Mouse (Mus musculus): ENCODE measurements around the gene V1rd19.
"Not testable (repeated sequence)": the region's sequence is repeated elsewhere in the genome, so short reads cannot be mapped to it uniquely, and the experiment has no call there.

Gene V1rd19

GRCm38 (mm10) chr7:24001391-24001790 lies at the start of gene V1rd19:
Gene V1rd19 (plus strand): TSS chr7:24001691.
- no peak for DNase-seq

GRCm38 (mm10) chr7:23968044-23968443 lies 33.4 kb upstream of the V1rd19 start:
- DNase-seq: peak; percentile 12

- not testable (repeated sequence) for DNase-seq
These were observed 27.2 kb upstream of the V1rd19 start, which contains the start of gene Vmn1r181 for GRCm38 (mm10) chr7:23974315-23974714. Gene Vmn1r181 (plus strand): TSS chr7:23974615.

- no peak for DNase-seq
These were observed 51.3 kb downstream of the V1rd19 start, which contains the start of gene Vmn1r183 for GRCm38 (mm10) chr7:24052660-24053304. Gene Vmn1r183 (plus strand): TSS chr7:24053254.
